Mouse (Mus musculus): Measurements from ENCODE around the gene B4galt3. TPM values are rescaled to one million over a fixed set of nuclear protein-coding genes. Genes with fewer than 3 reads are reported as not detected.
"Not testable (repeated sequence)": the region's sequence is repeated elsewhere in the genome, so short reads cannot be mapped to it uniquely, and the experiment has no call there.

Gene B4galt3
- polyA plus RNA-seq, 1 experiment from 2014 or later: 70.6 TPM

DNA sequence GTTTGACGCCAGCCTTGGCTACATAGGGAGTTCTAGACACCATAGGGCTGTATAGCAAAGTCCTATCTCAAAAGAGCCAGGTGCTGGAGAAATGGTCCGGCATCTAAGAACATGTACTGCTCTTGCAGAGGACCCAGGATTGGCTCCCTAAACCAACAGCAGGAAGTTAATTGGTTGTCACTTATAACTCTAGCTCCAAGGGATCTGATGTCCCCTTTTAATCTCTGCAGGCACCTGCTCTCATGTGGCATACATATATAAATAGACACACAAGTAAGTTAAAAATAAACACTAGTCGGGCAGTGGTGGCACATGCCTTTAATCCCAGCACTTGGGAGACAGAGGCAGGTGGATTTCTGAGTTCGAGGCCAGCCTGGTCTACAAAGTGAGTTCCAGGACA is 34.3 kb upstream of the B4galt3 start:
- H3K27me3 ChIP-seq (ENCODE audit: control insufficient read depth, insufficient read depth, low read length): no peaks in the 10 kb centered on the region
- 87% methylated on average over 4 of the region's 4 CpGs for WGBS
- H3K27ac ChIP-seq (ENCODE audit: low read depth, low read length): no peak overlapping the region
- ATAC-seq (ENCODE audit: insufficient read depth, low FRiP score, low TSS enrichment) (no peak), DNase-seq (ENCODE audit: low spot score) (no peak)
- H3K36me3 ChIP-seq (ENCODE audit: control insufficient read depth, insufficient read depth, low read length): peaks cover 19% of the 10 kb centered on the region
- H3K9ac ChIP-seq (ENCODE audit: low read length): no peak overlapping the region
- no peak overlapping the region for H3K4me3 ChIP-seq (ENCODE audit: low read depth, low read length)
- H3K9me3 ChIP-seq (ENCODE audit: control insufficient read depth, low read length): no peaks in the 10 kb centered on the region
- no peak overlapping the region for H3K4me2 ChIP-seq (ENCODE audit: low read depth)
- no peaks in the 10 kb centered on the region for H3K4me1 ChIP-seq (ENCODE audit: control insufficient read depth, insufficient read depth, low read length)

DNA sequence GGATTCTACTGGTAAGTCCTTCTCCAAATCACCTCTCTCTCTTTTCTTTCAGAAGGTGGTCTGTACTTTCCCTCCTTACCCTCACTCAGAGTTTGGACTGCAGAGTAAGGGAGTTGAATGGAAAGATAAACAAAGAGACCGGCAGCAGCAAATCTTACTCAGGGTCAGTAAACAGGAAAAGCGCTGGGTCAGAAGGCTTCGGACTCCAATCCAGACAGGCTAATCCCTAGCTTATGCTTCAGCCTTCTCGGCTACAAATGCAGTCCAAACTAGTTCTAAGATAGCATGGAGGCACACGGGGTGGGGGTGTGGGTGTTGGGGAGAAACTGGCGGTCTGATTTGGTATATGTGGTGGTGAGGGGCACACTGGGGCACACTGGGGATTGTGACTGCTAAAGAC is 32.7 kb upstream of the B4galt3 start:
- Histone ChIP-seq H3K27me3 (ENCODE audit: control insufficient read depth, insufficient read depth, low read length) (no peaks in the 10 kb centered on the region), H3K9ac (ENCODE audit: low read length) (no peak overlapping the region), H3K9me3 (ENCODE audit: control insufficient read depth, low read length) (no peaks in the 10 kb centered on the region), H3K36me3 (ENCODE audit: control insufficient read depth, insufficient read depth, low read length) (peaks cover 19% of the 10 kb centered on the region), H3K4me2 (ENCODE audit: low read depth) (no peak overlapping the region), H3K4me1 (ENCODE audit: control insufficient read depth, insufficient read depth, low read length) (no peaks in the 10 kb centered on the region), H3K4me3 (ENCODE audit: low read depth, low read length) (no peak overlapping the region), H3K27ac (ENCODE audit: low read depth, low read length) (no peak overlapping the region)
- DNase-seq (ENCODE audit: low spot score) (no peak), ATAC-seq (ENCODE audit: insufficient read depth, low FRiP score, low TSS enrichment) (no peak)
- 90% methylated on average over 6 of the region's 6 CpGs for WGBS

DNA sequence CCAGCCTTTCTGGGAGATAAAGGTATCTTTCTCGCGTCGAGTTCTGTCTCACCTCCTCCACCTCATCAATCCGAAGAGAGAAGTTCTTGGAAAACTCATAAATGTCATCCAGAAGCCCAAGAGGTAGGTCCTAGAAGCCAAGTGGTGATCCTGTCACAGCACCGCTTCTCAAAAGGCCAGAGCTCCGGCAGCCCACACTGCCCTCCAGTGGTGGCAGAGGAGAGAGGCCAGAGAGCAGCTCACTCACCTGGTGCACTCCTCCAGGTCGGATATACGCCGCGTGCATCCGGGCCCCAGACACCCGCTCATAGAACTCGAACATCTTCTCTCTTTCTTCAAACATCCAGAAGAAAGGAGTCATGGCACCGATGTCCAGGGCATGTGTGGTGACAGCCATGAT is 31.7 kb upstream of the B4galt3 start:
- no peak overlapping the region for H3K27ac ChIP-seq (ENCODE audit: low read depth, low read length)
- no peaks in the 10 kb centered on the region for H3K4me1 ChIP-seq (ENCODE audit: control insufficient read depth, insufficient read depth, low read length)
- H3K9ac ChIP-seq (ENCODE audit: low read length): no peak overlapping the region
- peak; percentile 71 for DNase-seq (ENCODE audit: low spot score)
- H3K9me3 ChIP-seq (ENCODE audit: control insufficient read depth, low read length): no peaks in the 10 kb centered on the region
- no peak overlapping the region for H3K4me3 ChIP-seq (ENCODE audit: low read depth, low read length)
- no peak overlapping the region for H3K4me2 ChIP-seq (ENCODE audit: low read depth)
- ATAC-seq (ENCODE audit: insufficient read depth, low FRiP score, low TSS enrichment): no peak
- peaks cover 19% of the 10 kb centered on the region for H3K36me3 ChIP-seq (ENCODE audit: control insufficient read depth, insufficient read depth, low read length)
- WGBS: 74% methylated on average over 14 of the region's 14 CpGs
- H3K27me3 ChIP-seq (ENCODE audit: control insufficient read depth, insufficient read depth, low read length): no peaks in the 10 kb centered on the region

DNA sequence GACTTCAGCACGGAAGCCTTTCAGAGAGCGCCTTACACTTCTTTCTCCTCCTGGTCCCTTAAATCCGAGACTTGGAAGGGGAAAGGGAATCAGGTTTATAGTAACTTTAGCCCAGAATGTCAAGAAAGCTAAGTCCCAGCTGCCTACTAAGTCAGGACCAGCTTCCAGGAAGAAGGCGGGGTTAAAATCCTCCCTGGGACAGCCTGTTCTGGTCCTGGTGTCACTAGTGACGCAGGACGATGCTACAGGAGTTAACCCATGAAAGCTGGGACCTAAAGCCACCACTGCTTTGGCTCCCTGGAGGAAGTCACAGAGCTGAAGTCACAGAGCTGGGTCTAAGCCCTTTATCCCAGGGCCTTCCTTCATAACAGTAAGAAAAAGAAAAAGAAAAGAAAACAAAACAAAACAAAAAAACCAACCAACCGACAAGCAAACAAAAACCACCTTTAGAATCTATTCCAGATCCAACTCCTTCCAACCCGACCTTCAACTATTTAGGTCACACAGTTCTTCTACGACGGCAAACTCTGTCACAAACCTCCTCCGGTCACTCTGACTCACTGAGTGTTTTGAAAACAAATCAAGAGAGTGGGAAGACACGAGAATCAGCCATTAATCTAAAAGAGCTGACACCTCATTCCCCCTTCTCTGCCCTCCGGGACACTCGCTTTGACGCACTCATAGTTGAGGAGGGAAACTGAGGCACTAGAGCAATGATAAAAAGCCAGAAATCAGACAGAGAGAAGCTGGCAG is 30.0 kb upstream of the B4galt3 start:
- Histone ChIP-seq H3K4me3 (ENCODE audit: low read depth, low read length) (no peak overlapping the region), H3K9ac (ENCODE audit: low read length) (no peak overlapping the region), H3K4me1 (ENCODE audit: control insufficient read depth, insufficient read depth, low read length) (no peaks in the 10 kb centered on the region), H3K36me3 (ENCODE audit: control insufficient read depth, insufficient read depth, low read length) (peaks cover 11% of the 10 kb centered on the region), H3K4me2 (ENCODE audit: low read depth) (no peak overlapping the region), H3K27ac (ENCODE audit: low read depth, low read length) (no peak overlapping the region), H3K9me3 (ENCODE audit: control insufficient read depth, low read length) (no peaks in the 10 kb centered on the region), H3K27me3 (ENCODE audit: control insufficient read depth, insufficient read depth, low read length) (no peaks in the 10 kb centered on the region)
- ATAC-seq (ENCODE audit: insufficient read depth, low FRiP score, low TSS enrichment) (no peak), DNase-seq (ENCODE audit: low spot score) (no peak)
- 87% methylated on average over 15 of the region's 15 CpGs for WGBS

DNA sequence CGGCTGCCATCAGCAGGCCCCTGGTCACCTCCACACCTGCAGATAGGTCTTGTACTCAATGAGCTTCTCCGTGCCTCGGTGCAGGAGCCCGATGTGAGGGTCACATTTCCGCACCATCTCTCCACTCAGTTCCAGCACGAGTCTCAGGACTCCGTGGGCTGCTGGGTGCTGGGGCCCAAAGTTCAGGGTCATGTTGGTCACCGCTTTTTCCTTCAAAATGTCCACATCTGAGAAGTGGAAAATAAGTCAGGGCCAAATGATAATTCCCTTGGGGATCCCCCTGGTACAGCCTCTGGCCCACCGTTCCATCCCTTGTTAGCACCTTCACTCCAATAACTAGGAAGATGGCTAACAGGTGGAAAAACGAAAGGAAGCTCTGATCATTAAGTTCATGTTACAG is 29.2 kb upstream of the B4galt3 start:
- H3K4me3 ChIP-seq (ENCODE audit: low read depth, low read length): no peak overlapping the region
- ATAC-seq (ENCODE audit: insufficient read depth, low FRiP score, low TSS enrichment): no peak
- 92% methylated on average over 10 of the region's 10 CpGs for WGBS

DNA sequence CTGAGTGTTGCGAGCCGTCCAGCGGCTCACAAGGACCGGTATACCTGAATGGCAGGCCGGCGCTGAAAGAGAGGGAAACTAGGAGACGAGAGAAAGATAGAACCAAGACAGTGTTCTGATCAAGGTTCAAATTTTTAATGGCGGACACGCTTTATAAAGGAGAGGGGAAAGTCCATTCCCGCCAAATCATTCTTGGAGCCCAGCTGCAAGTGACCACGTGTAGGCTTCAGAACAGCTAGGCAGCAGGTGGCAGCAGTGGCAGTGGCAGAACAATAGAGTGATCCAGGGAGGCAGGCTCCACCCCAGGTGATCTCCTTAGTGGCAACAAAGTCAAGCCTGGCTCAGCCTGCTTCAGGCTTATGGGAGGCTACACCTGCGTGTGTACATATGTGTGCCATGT is 28.2 kb upstream of the B4galt3 start:
- 87% methylated on average over 12 of the region's 12 CpGs for WGBS
- not testable (repeated sequence) for H3K36me3 ChIP-seq (ENCODE audit: control insufficient read depth, insufficient read depth, low read length); DNase-seq (ENCODE audit: low spot score); H3K9ac ChIP-seq (ENCODE audit: low read length); H3K4me2 ChIP-seq (ENCODE audit: low read depth); ATAC-seq (ENCODE audit: insufficient read depth, low FRiP score, low TSS enrichment); H3K4me1 ChIP-seq (ENCODE audit: control insufficient read depth, insufficient read depth, low read length); H3K27ac ChIP-seq (ENCODE audit: low read depth, low read length); H3K27me3 ChIP-seq (ENCODE audit: control insufficient read depth, insufficient read depth, low read length); H3K4me3 ChIP-seq (ENCODE audit: low read depth, low read length); H3K9me3 ChIP-seq (ENCODE audit: control insufficient read depth, low read length)

More for the DNA sequence above, 29.2 kb upstream of the B4galt3 start:
- Histone ChIP-seq H3K4me2 (ENCODE audit: low read depth) (no peak overlapping the region), H3K9ac (ENCODE audit: low read length) (no peak overlapping the region), H3K36me3 (ENCODE audit: control insufficient read depth, insufficient read depth, low read length) (peaks cover 9% of the 10 kb centered on the region), H3K27ac (ENCODE audit: low read depth, low read length) (no peak overlapping the region), H3K9me3 (ENCODE audit: control insufficient read depth, low read length) (no peaks in the 10 kb centered on the region), H3K4me1 (ENCODE audit: control insufficient read depth, insufficient read depth, low read length) (peaks cover under 1% of the 10 kb centered on the region; the same call in 1 of the 2 replicates), H3K27me3 (ENCODE audit: control insufficient read depth, insufficient read depth, low read length) (no peaks in the 10 kb centered on the region)
- no peak for DNase-seq (ENCODE audit: low spot score)

DNA sequence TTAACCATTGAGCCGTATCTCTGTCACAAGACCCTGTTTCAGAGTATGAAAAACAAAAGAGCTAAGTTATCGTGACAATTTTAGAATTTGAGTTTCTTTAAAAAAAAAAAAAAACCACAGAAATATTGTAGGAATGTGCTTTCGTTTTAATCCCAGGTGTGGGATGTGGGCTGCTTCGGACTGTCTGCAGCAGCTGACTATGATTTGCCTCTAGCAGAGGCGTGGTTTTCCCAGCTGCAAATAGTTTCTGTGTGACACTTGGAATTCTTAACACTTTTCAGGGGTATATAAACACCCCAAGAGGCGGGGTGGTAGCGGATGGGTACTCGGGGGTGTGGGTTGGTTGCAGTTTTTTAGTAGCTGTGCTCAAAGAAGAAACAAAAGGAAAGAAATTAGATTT is 24.8 kb upstream of the B4galt3 start:
- WGBS: 93% methylated on average over 8 of the region's 8 CpGs
- Histone ChIP-seq H3K9me3 (ENCODE audit: control insufficient read depth, low read length) (no peaks in the 10 kb centered on the region), H3K4me1 (ENCODE audit: control insufficient read depth, insufficient read depth, low read length) (peaks cover 17% of the 10 kb centered on the region), H3K9ac (ENCODE audit: low read length) (no peak overlapping the region), H3K4me3 (ENCODE audit: low read depth, low read length) (no peak overlapping the region; the same call in 1 of the 2 replicates), H3K27me3 (ENCODE audit: control insufficient read depth, insufficient read depth, low read length) (no peaks in the 10 kb centered on the region), H3K27ac (ENCODE audit: low read depth, low read length) (no peak overlapping the region), H3K4me2 (ENCODE audit: low read depth) (no peak overlapping the region), H3K36me3 (ENCODE audit: control insufficient read depth, insufficient read depth, low read length) (no peaks in the 10 kb centered on the region)
- ATAC-seq (ENCODE audit: insufficient read depth, low FRiP score, low TSS enrichment) (no peak), DNase-seq (ENCODE audit: low spot score) (no peak)

DNA sequence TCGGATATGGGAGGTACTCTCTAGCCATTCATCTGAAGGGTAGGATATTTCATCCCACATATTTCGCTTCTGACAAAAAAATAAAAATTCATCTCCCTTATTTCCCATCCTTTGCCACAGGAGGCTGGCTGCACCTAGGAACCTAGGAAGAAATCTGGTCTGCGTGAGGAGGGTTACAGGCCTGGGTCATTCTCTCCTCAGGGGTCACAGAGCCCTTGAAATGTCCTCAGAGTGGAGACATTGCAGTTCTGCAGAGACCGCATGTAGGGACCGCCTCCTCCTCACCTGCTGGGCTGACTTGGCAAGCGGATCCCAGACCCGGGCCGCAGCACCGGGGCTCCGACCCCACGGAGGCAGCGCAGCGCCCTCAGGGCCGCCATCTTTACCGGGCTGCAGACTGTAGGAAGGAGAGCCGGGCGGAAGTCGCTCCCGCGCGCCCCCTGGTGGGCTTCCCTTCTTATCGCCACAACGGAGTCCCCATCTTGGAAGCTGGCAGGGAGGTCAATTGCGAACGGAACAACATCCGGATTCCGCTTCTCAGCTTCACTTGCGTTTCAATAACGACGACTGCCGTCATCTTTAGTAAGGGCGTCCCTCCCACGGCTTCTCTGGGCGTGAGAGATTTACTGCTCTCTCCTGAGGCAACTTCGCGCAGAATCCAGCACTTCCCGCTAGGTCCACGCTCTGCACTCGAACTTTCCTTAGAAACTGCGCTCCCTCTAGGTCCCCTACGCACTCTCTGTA is 23.2 kb upstream of the B4galt3 start:
- Histone ChIP-seq H3K27ac (ENCODE audit: low read depth, low read length) (0 out of 2 replicates have a peak overlapping the region, but pooled peaks have one; percentile 42), H3K4me1 (ENCODE audit: control insufficient read depth, insufficient read depth, low read length) (peaks cover 30% of the 10 kb centered on the region), H3K36me3 (ENCODE audit: control insufficient read depth, insufficient read depth, low read length) (no peaks in the 10 kb centered on the region), H3K9ac (ENCODE audit: low read length) (peak overlapping the region; percentile 93), H3K4me3 (ENCODE audit: low read depth, low read length) (peak overlapping the region; percentile 82), H3K4me2 (ENCODE audit: low read depth) (peak overlapping the region; percentile 84), H3K27me3 (ENCODE audit: control insufficient read depth, insufficient read depth, low read length) (no peaks in the 10 kb centered on the region), H3K9me3 (ENCODE audit: control insufficient read depth, low read length) (no peaks in the 10 kb centered on the region)
- WGBS: under 1% methylated on average over 41 of the region's 41 CpGs
- ATAC-seq (ENCODE audit: insufficient read depth, low FRiP score, low TSS enrichment) (peak; percentile 88), DNase-seq (ENCODE audit: low spot score) (peak; percentile 97)
